Mouse (Mus musculus) neural tube, embryonic 11.5 days (tissue): Measurements from ENCODE around the gene Tnrc6a. TPM values are rescaled to one million over a fixed set of nuclear protein-coding genes. Genes with fewer than 3 reads are reported as not detected.

ENCODE experiments used
- ATAC-seq: fragments of 200-750 bp; cut with Nextera tagmentation; 2 replicates; pipeline ENCODE4 v1.8.0; 2017; ENCODE audit warnings: moderate number of reproducible peaks, mild to moderate bottlenecking, moderate TSS enrichment, moderate library complexity; ENCODE audit not compliant: insufficient read depth, low FRiP score, low TSS enrichment
- DNase-seq: peaks from one replicate; pipeline ENCODE4 v3.0.0-alpha.2; 2015; ENCODE audit warnings: low spot score
- H3K27ac ChIP-seq: fragments of 300-500 bp; sonication (generic); 2 replicates; pipeline ENCODE4 v1.5.1; 2014; ENCODE audit warnings: low read depth, mild to moderate bottlenecking, low read length
- H3K27me3 ChIP-seq: fragments of 300-500 bp; sonication (generic); 2 replicates; pipeline ENCODE4 v1.6.1; 2014; ENCODE audit warnings: mild to moderate bottlenecking, low read length, mixed read lengths; ENCODE audit not compliant: control insufficient read depth, insufficient read depth
- H3K36me3 ChIP-seq: fragments of 300-500 bp; sonication (generic); 2 replicates; pipeline ENCODE4 v1.6.1; 2014; ENCODE audit warnings: mild to moderate bottlenecking, low read length, moderate library complexity, mixed read lengths; ENCODE audit not compliant: control insufficient read depth, insufficient read depth
- H3K4me1 ChIP-seq: fragments of 300-500 bp; sonication (generic); 2 replicates; pipeline ENCODE4 v1.6.1; 2014; ENCODE audit warnings: low read length, mixed read lengths; ENCODE audit not compliant: control insufficient read depth, insufficient read depth
- H3K4me2 ChIP-seq: fragments of 300-500 bp; sonication (generic); 2 replicates; pipeline ENCODE4 v1.6.1; 2014; ENCODE audit warnings: low read depth, mild to moderate bottlenecking, moderate library complexity
- H3K4me3 ChIP-seq: fragments of 300-500 bp; sonication (generic); 2 replicates; pipeline ENCODE4 v1.5.1; 2014; ENCODE audit warnings: low read depth, low read length
- H3K9ac ChIP-seq: fragments of 300-500 bp; sonication (generic); 2 replicates; pipeline ENCODE4 v1.6.1; 2014; ENCODE audit warnings: mild to moderate bottlenecking, low read length
- H3K9me3 ChIP-seq: fragments of 300-500 bp; sonication (generic); 2 replicates; pipeline ENCODE4 v1.6.1; 2016; ENCODE audit warnings: low read length; ENCODE audit not compliant: control insufficient read depth
- WGBS: fragments of 180-500 bp; shearing (Covaris S2); extraction: QIAGEN DNeasy Blood & Tissue Kit; methylation state at CpG from one replicate; pipeline ENCODE4 v1.1.7; 2014; 5-methylcytosine and 5-hydroxymethylcytosine counted together
- polyA plus RNA-seq: library from polyadenylated mRNA; unstranded; fragments of >200 nt; fragmentation: Nextera tagmentation; extraction: Ambion mirVana; gene quantifications from 2 replicates; pipeline ENCODE4 v1.2.1, GENCODE M21; 2014

Tnrc6a gene
- polyA plus RNA-seq, 1 experiment from 2014 or later: 46.2 TPM

- Histone ChIP-seq H3K9me3 (no peaks in the 10 kb centered on the region), H3K27me3 (no peaks in the 10 kb centered on the region), H3K4me1 (no peaks in the 10 kb centered on the region), H3K27ac (no peak overlapping the region), H3K4me3 (no peak overlapping the region), H3K9ac (no peak overlapping the region), H3K4me2 (no peak overlapping the region), H3K36me3 (no peaks in the 10 kb centered on the region)
- WGBS: 83% methylated on average over 9 of the region's 9 CpGs
- ATAC-seq (no peak), DNase-seq (no peak)
These were observed 77.0 kb downstream of the Tnrc6a start for GRCm38 (mm10) chr7:123200722-123201121.

- no peaks in the 10 kb centered on the region for H3K27me3 ChIP-seq
- DNase-seq (peak; percentile 72), ATAC-seq (no peak)
- H3K27ac ChIP-seq: no peak overlapping the region
- H3K4me2 ChIP-seq: no peak overlapping the region
- H3K36me3 ChIP-seq: no peaks in the 10 kb centered on the region
- no peak overlapping the region for H3K4me3 ChIP-seq
- no peaks in the 10 kb centered on the region for H3K9me3 ChIP-seq
- 36% methylated on average over 14 of the region's 14 CpGs for WGBS
- no peaks in the 10 kb centered on the region for H3K4me1 ChIP-seq
- H3K9ac ChIP-seq: no peak overlapping the region
These were observed 81.6 kb downstream of the Tnrc6a start for GRCm38 (mm10) chr7:123205261-123205660.

- no peaks in the 10 kb centered on the region for H3K27me3 ChIP-seq
- no peak for ATAC-seq
- no peak overlapping the region for H3K4me2 ChIP-seq
- H3K36me3 ChIP-seq: no peaks in the 10 kb centered on the region
- WGBS: 80% methylated on average over 6 of the region's 6 CpGs
- H3K27ac ChIP-seq: no peak overlapping the region
- no peak for DNase-seq
- no peak overlapping the region for H3K4me3 ChIP-seq
- H3K4me1 ChIP-seq: no peaks in the 10 kb centered on the region
- H3K9ac ChIP-seq: no peak overlapping the region
- no peaks in the 10 kb centered on the region for H3K9me3 ChIP-seq
These were observed 83.9 kb downstream of the Tnrc6a start for GRCm38 (mm10) chr7:123207561-123207960.

- no peaks in the 10 kb centered on the region for H3K36me3 ChIP-seq
- H3K4me2 ChIP-seq: no peak overlapping the region
- no peak overlapping the region for H3K4me3 ChIP-seq
- H3K9me3 ChIP-seq: no peaks in the 10 kb centered on the region
- ATAC-seq (no peak), DNase-seq (no peak)
- no peak overlapping the region for H3K9ac ChIP-seq
- H3K27ac ChIP-seq: no peak overlapping the region
- no peaks in the 10 kb centered on the region for H3K4me1 ChIP-seq
- WGBS: 80% methylated on average over 9 of the region's 9 CpGs
- no peaks in the 10 kb centered on the region for H3K27me3 ChIP-seq
These were observed 86.2 kb downstream of the Tnrc6a start for GRCm38 (mm10) chr7:123209864-123210263.

- no peaks in the 10 kb centered on the region for H3K36me3 ChIP-seq
- ATAC-seq: no peak
- WGBS: 58% methylated on average over 5 of the region's 5 CpGs
These were observed 87.8 kb downstream of the Tnrc6a start for GRCm38 (mm10) chr7:123211461-123211860.

GRCm38 (mm10) chr7:123212316-123212715 is 88.6 kb downstream of the Tnrc6a start:
- Histone ChIP-seq H3K4me1 (no peaks in the 10 kb centered on the region), H3K9me3 (no peaks in the 10 kb centered on the region), H3K27ac (no peak overlapping the region), H3K27me3 (no peaks in the 10 kb centered on the region), H3K36me3 (no peaks in the 10 kb centered on the region), H3K9ac (no peak overlapping the region), H3K4me3 (no peak overlapping the region), H3K4me2 (no peak overlapping the region)
- 84% methylated on average over 5 of the region's 5 CpGs for WGBS
- ATAC-seq: no peak
- no peak for DNase-seq

More at GRCm38 (mm10) chr7:123211461-123211860, 87.8 kb downstream of the Tnrc6a start:
- Histone ChIP-seq H3K4me2 (no peak overlapping the region), H3K4me1 (no peaks in the 10 kb centered on the region), H3K9me3 (no peaks in the 10 kb centered on the region), H3K4me3 (no peak overlapping the region), H3K9ac (no peak overlapping the region), H3K27ac (no peak overlapping the region), H3K27me3 (no peaks in the 10 kb centered on the region)
- no peak for DNase-seq

GRCm38 (mm10) chr7:123214365-123215075 is 90.8 kb downstream of the Tnrc6a start, which contains the start of gene Slc5a11:
TSS of gene Slc5a11 (plus strand) at chr7:123214780.
- no peaks in the 10 kb centered on the region for H3K4me1 ChIP-seq
- H3K4me2 ChIP-seq: no peak within 1 kb of the TSS
- no peaks in the 10 kb centered on the region for H3K36me3 ChIP-seq
- no peaks in the 10 kb centered on the region for H3K9me3 ChIP-seq
- WGBS: 32% methylated on average over 8 of the region's 8 CpGs
- H3K4me3 ChIP-seq: no peak within 1 kb of the TSS
- no peak for DNase-seq
- no peak for ATAC-seq
- 0 out of 2 replicates have a peak within 1 kb of the TSS, but pooled peaks have one; percentile 8 for H3K27ac ChIP-seq
- no peaks in the 10 kb centered on the region for H3K27me3 ChIP-seq
- no peak within 1 kb of the TSS for H3K9ac ChIP-seq

GRCm38 (mm10) chr7:123215138-123215537 is 91.5 kb downstream of the Tnrc6a start:
- Histone ChIP-seq H3K9ac (no peak overlapping the region), H3K4me1 (no peaks in the 10 kb centered on the region), H3K4me3 (no peak overlapping the region), H3K27ac (no peak overlapping the region), H3K36me3 (no peaks in the 10 kb centered on the region), H3K9me3 (no peaks in the 10 kb centered on the region), H3K4me2 (no peak overlapping the region), H3K27me3 (no peaks in the 10 kb centered on the region)
- WGBS: 79% methylated on average over 2 of the region's 2 CpGs
- DNase-seq: no peak
- ATAC-seq: no peak
